Mouse (Mus musculus) megakaryocyte, embryonic 14.5 days (primary cell): ENCODE results near the gene Pigyl. TPM values are rescaled to one million over a fixed set of nuclear protein-coding genes. Genes with fewer than 3 reads are reported as not detected.

ENCODE experiments used
- H3K27me3 ChIP-seq: replicated peaks from 2 replicates; pipeline ENCODE3; 2012; ENCODE audit warnings: inconsistent platforms
- H3K36me3 ChIP-seq: replicated peaks from 2 replicates; pipeline ENCODE3; 2012; ENCODE audit warnings: low read length, inconsistent platforms, mixed read lengths
- H3K4me1 ChIP-seq: 2 replicates; pipeline ENCODE4 v1.6.1; 2012; ENCODE audit warnings: inconsistent platforms
- H3K4me3 ChIP-seq: replicated peaks from 2 replicates; pipeline ENCODE3; 2012; ENCODE audit warnings: moderate library complexity, mild to moderate bottlenecking, inconsistent platforms
- H3K9me3 ChIP-seq: 2 replicates; pipeline ENCODE4 v1.6.1; 2012; ENCODE audit warnings: inconsistent platforms
- FLI1 ChIP-seq: IDR thresholded peaks from 2 replicates; pipeline ENCODE4 v1.6.1; 2012; ENCODE audit warnings: low read length, inconsistent platforms, mixed read lengths
- GATA1 ChIP-seq: IDR thresholded peaks from 3 replicates; pipeline ENCODE4 v1.6.1; 2012; ENCODE audit warnings: mixed read lengths, low read length, inconsistent platforms, borderline replicate concordance
- polyA plus RNA-seq: library from polyadenylated mRNA; stranded (reverse); fragments of >175 nt; gene quantifications from 2 replicates; pipeline ENCODE4 v1.2.3, GENCODE M21; 2012; ENCODE audit warnings: low replicate concordance; ENCODE audit not compliant: insufficient read depth

Gene Pigyl
- polyA plus RNA-seq, 1 experiment: 28.4 TPM

- Histone ChIP-seq H3K9me3 (peaks cover 13% of the 10 kb centered on the region), H3K4me1 (no peaks in the 10 kb centered on the region), H3K4me3 (no peak overlapping the region), H3K36me3 (no peaks in the 10 kb centered on the region), H3K27me3 (no peaks in the 10 kb centered on the region)
- TF ChIP-seq FLI1: no peak
- no peak for TF ChIP-seq GATA1
These were observed 15.7 kb downstream of the Pigyl start for GRCm38 (mm10) chr9:22172318-22172717.

GRCm38 (mm10) chr9:22188025-22188611, 31.5 kb downstream of the Pigyl start, which contains the start of gene Zfp872:
Gene Zfp872 (plus strand): TSS chr9:22188090.
- no peaks in the 10 kb centered on the region for H3K36me3 ChIP-seq
- peak within 1 kb of the TSS; percentile 88 for H3K4me3 ChIP-seq

GRCm38 (mm10) chr9:22196412-22196811, 39.8 kb downstream of the Pigyl start:
- TF ChIP-seq GATA1: no peak
- TF ChIP-seq FLI1: no peak
- H3K4me3 ChIP-seq: no peak overlapping the region
- H3K27me3 ChIP-seq: peaks cover 5% of the 10 kb centered on the region
- no peaks in the 10 kb centered on the region for H3K36me3 ChIP-seq
- H3K9me3 ChIP-seq: peaks cover 43% of the 10 kb centered on the region
- no peaks in the 10 kb centered on the region for H3K4me1 ChIP-seq

More at GRCm38 (mm10) chr9:22188025-22188611, 31.5 kb downstream of the Pigyl start, which contains the start of gene Zfp872:
- TF ChIP-seq GATA1: no peak
- TF ChIP-seq FLI1: no peak
- H3K9me3 ChIP-seq: peaks cover 17% of the 10 kb centered on the region
- peaks cover 6% of the 10 kb centered on the region for H3K4me1 ChIP-seq
- H3K27me3 ChIP-seq: peaks cover 11% of the 10 kb centered on the region

Other genes with a start within 250 kb of the Pigyl start
- gene Rab3d, start 238.7 kb upstream of the Pigyl start, polyA plus RNA-seq: 1.7 and 4.9 TPM in 2 replicates
- gene Ccdc159, start 229.4 kb upstream of the Pigyl start, polyA plus RNA-seq: 0.67 and 4.8 TPM in 2 replicates
- 33.0 and 55.9 TPM in 2 replicates for gene Tmem205, start 229.3 kb upstream of the Pigyl start, polyA plus RNA-seq
- gene Plppr2, start 219.8 kb upstream of the Pigyl start, polyA plus RNA-seq: 3.1 and 6.4 TPM in 2 replicates
- 3.9 and 5.9 TPM in 2 replicates for gene Swsap1, start 201.1 kb upstream of the Pigyl start, polyA plus RNA-seq
- gene Epor, start 193.3 kb upstream of the Pigyl start, polyA plus RNA-seq: 171 and 223 TPM in 2 replicates
- 2.2 and 5.6 TPM in 2 replicates for gene Rgl3, start 167.4 kb upstream of the Pigyl start, polyA plus RNA-seq
- 0.18 TPM in 1 of 2 replicates, not detected in the other for gene Ccdc151, start 154.2 kb upstream of the Pigyl start, polyA plus RNA-seq
- 194 and 215 TPM in 2 replicates for gene Prkcsh, start 154.0 kb upstream of the Pigyl start, polyA plus RNA-seq
- gene Elavl3, start 104.8 kb upstream of the Pigyl start, polyA plus RNA-seq: 0.21 TPM in 1 of 2 replicates, not detected in the other
- gene Gm49318, start 85.6 kb upstream of the Pigyl start, polyA plus RNA-seq: not detected in 2 replicates
- 10.8 and 17.6 TPM in 2 replicates for gene Zfp653, start 85.5 kb upstream of the Pigyl start, polyA plus RNA-seq
- 7.2 and 16.8 TPM in 2 replicates for gene Ecsit, start 71.4 kb upstream of the Pigyl start, polyA plus RNA-seq
- not detected in 2 replicates for gene Cnn1, start 57.6 kb upstream of the Pigyl start, polyA plus RNA-seq
- gene Elof1, start 39.7 kb upstream of the Pigyl start, polyA plus RNA-seq: 75.4 and 147 TPM in 2 replicates
- gene Acp5, start 21.1 kb upstream of the Pigyl start, polyA plus RNA-seq: 7.4 and 23.8 TPM in 2 replicates
- not detected in 2 replicates for gene Zfp872, start 31.2 kb downstream of the Pigyl start, polyA plus RNA-seq
- 2.1 and 3.1 TPM in 2 replicates for gene Zfp809, start 68.9 kb downstream of the Pigyl start, polyA plus RNA-seq
- gene Zfp599, start 103.0 kb downstream of the Pigyl start, polyA plus RNA-seq: 0.18 TPM in 1 of 2 replicates, not detected in the other
- 1.2 TPM in 1 of 2 replicates, not detected in the other for gene Zfp810, start 150.8 kb downstream of the Pigyl start, polyA plus RNA-seq
- 0.47 and 0.89 TPM in 2 replicates for gene Anln, start 232.3 kb downstream of the Pigyl start, polyA plus RNA-seq